Mouse (Mus musculus): ENCODE results near the gene Exoc6b. TPM values are rescaled to one million over a fixed set of nuclear protein-coding genes. Genes with fewer than 3 reads are reported as not detected.
A peak's percentile ranks its signal among the peaks of the same experiment; 100 is the strongest.

Exoc6b gene
- polyA plus RNA-seq, 1 experiment = 7.7 TPM

DNA sequence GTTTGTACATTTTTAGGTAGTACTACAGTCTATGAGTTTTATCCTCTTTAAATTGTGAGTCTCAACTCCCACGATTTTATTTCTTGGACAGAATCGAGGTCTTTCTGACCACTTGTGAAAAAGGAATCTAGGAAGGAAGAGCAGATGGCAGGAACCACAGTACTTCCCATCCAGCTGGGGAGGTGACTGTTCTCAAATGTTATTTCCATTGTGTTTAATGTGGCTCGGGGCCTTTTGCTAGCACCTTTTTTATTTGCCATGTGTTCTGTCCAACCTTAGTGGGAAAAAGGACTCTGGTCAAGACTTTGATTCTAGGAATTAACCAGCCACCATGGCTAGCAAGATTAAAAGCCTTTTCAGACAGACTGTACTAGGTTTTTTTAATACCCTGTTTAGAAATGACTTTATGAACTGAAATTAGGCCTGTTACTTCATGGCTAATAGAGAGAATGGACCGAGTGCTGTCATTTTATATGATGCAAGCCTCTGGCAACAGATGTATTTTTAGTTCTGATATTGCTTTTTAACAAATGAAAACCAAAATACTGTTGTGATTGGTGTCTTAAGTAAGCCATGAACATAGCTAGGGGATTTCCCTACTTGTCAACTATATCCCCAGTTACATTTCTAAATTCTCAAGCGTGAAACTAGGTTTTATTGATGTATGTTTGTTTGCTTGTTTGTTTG is 104.4 kb downstream of the Exoc6b start:
- TF ChIP-seq MYOD1 (IDR thresholded peaks at IDR 0.05; ENCODE audit: control insufficient read depth, insufficient read length, low read depth) (no peak), FOSL1 (IDR thresholded peaks at IDR 0.05; ENCODE audit: insufficient read depth, low read length, poor library complexity, severe bottlenecking) (no peak)
- Histone ChIP-seq H3K4me3 (ENCODE audit: insufficient read depth, poor library complexity, severe bottlenecking) (no peak overlapping the region), H3K36me3 (ENCODE audit: control insufficient read depth, insufficient read depth) (no peaks in the 10 kb centered on the region), H3K79me2 (ENCODE audit: control insufficient read depth, insufficient read depth) (no peaks in the 10 kb centered on the region), H3ac (ENCODE audit: control insufficient read depth, insufficient read length, low read depth) (no peak overlapping the region), H3K79me3 (ENCODE audit: low read depth) (no peaks in the 10 kb centered on the region), H3K27me3 (ENCODE audit: control insufficient read depth, insufficient read depth, insufficient read length) (no peaks in the 10 kb centered on the region)

GRCm38 (mm10) chr6:84963044-84963443 is 106.3 kb downstream of the Exoc6b start:
- TF ChIP-seq FOSL1 (IDR thresholded peaks at IDR 0.05; ENCODE audit: insufficient read depth, low read length, poor library complexity, severe bottlenecking) (no peak), CTCF (IDR thresholded peaks at IDR 0.05; ENCODE audit: control insufficient read depth, insufficient read depth, insufficient read length) (no peak), MYOG (IDR thresholded peaks at IDR 0.05; ENCODE audit: control insufficient read depth, extremely low read depth, insufficient read length) (no peak), CEBPB (IDR thresholded peaks at IDR 0.05; ENCODE audit: low read depth) (no peak), MAX (IDR thresholded peaks at IDR 0.05) (no peak), MYOD1 (IDR thresholded peaks at IDR 0.05; ENCODE audit: control insufficient read depth, insufficient read length, low read depth) (no peak), USF1 (IDR thresholded peaks at IDR 0.05; ENCODE audit: low read depth) (no peak)
- Histone ChIP-seq H3K36me3 (ENCODE audit: control insufficient read depth, insufficient read depth) (no peaks in the 10 kb centered on the region), H3K79me2 (ENCODE audit: control insufficient read depth, insufficient read depth) (no peaks in the 10 kb centered on the region), H3ac (ENCODE audit: control insufficient read depth, insufficient read length, low read depth) (no peak overlapping the region), H3K4me3 (ENCODE audit: insufficient read depth, poor library complexity, severe bottlenecking) (no peak overlapping the region), H3K27me3 (ENCODE audit: control insufficient read depth, insufficient read depth, insufficient read length) (no peaks in the 10 kb centered on the region), H3K79me3 (ENCODE audit: low read depth) (no peaks in the 10 kb centered on the region)

GRCm38 (mm10) chr6:84961763-84962162 is 107.5 kb downstream of the Exoc6b start:
- no peaks in the 10 kb centered on the region for H3K36me3 ChIP-seq (ENCODE audit: control insufficient read depth, insufficient read depth)
- H3K4me3 ChIP-seq (ENCODE audit: insufficient read depth, poor library complexity, severe bottlenecking) = no peak overlapping the region
- H3K79me3 ChIP-seq (ENCODE audit: low read depth) = no peaks in the 10 kb centered on the region
- no peak for TF ChIP-seq CEBPB (IDR thresholded peaks at IDR 0.05; ENCODE audit: low read depth)
- TF ChIP-seq MYOD1 (IDR thresholded peaks at IDR 0.05; ENCODE audit: control insufficient read depth, insufficient read length, low read depth) = no peak
- TF ChIP-seq MAX (IDR thresholded peaks at IDR 0.05) = no peak
- TF ChIP-seq MYOG (IDR thresholded peaks at IDR 0.05; ENCODE audit: control insufficient read depth, extremely low read depth, insufficient read length) = no peak
- no peaks in the 10 kb centered on the region for H3K79me2 ChIP-seq (ENCODE audit: control insufficient read depth, insufficient read depth)
- no peak overlapping the region for H3ac ChIP-seq (ENCODE audit: control insufficient read depth, insufficient read length, low read depth)
- H3K27me3 ChIP-seq (ENCODE audit: control insufficient read depth, insufficient read depth, insufficient read length) = no peaks in the 10 kb centered on the region

- TF ChIP-seq MYOG (IDR thresholded peaks at IDR 0.05; ENCODE audit: control insufficient read depth, extremely low read depth, insufficient read length) (no peak), FOSL1 (IDR thresholded peaks at IDR 0.05; ENCODE audit: insufficient read depth, low read length, poor library complexity, severe bottlenecking) (no peak), CTCF (IDR thresholded peaks at IDR 0.05; ENCODE audit: control insufficient read depth, insufficient read depth, insufficient read length) (no peak), MYOD1 (IDR thresholded peaks at IDR 0.05; ENCODE audit: control insufficient read depth, insufficient read length, low read depth) (no peak), USF1 (IDR thresholded peaks at IDR 0.05; ENCODE audit: low read depth) (no peak), MAX (IDR thresholded peaks at IDR 0.05) (no peak), CEBPB (IDR thresholded peaks at IDR 0.05; ENCODE audit: low read depth) (no peak)
Observed at GRCm38 (mm10) chr6:84959520-84959919, 109.8 kb downstream of the Exoc6b start.

DNA sequence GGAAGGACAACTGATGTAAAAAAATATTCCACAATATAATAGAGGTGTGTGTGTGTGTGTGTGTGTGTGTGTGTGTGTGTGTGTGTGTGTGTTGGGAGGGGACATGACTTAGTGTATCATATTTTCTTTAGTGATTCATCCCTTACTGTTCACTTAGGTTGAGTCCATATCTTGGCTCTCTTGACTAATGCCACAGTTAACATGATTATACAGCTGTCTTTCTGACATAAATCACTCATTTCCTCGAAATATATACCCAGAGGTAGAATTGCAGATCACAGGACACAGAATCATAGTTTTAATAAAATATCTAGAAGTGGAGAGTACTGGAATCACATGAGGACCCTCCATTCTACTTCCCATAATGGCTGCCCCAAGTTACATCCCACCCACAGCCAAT is 117.7 kb downstream of the Exoc6b start:
- Histone ChIP-seq H3K27me3 (ENCODE audit: control insufficient read depth, insufficient read depth, insufficient read length) (no peaks in the 10 kb centered on the region), H3K36me3 (ENCODE audit: control insufficient read depth, insufficient read depth) (no peaks in the 10 kb centered on the region), H3ac (ENCODE audit: control insufficient read depth, insufficient read length, low read depth) (no peak overlapping the region), H3K79me3 (ENCODE audit: low read depth) (no peaks in the 10 kb centered on the region), H3K4me3 (ENCODE audit: insufficient read depth, poor library complexity, severe bottlenecking) (no peak overlapping the region), H3K79me2 (ENCODE audit: control insufficient read depth, insufficient read depth) (peaks cover 7% of the 10 kb centered on the region)
- no peak for TF ChIP-seq CEBPB (IDR thresholded peaks at IDR 0.05; ENCODE audit: low read depth)
- peak; percentile 91 for TF ChIP-seq MYOD1 (IDR thresholded peaks at IDR 0.05; ENCODE audit: control insufficient read depth, insufficient read length, low read depth)
- TF ChIP-seq FOSL1 (IDR thresholded peaks at IDR 0.05; ENCODE audit: insufficient read depth, low read length, poor library complexity, severe bottlenecking) = peak; percentile 9

More at GRCm38 (mm10) chr6:84959520-84959919, 109.8 kb downstream of the Exoc6b start:
- H3K79me2 ChIP-seq (ENCODE audit: control insufficient read depth, insufficient read depth) = no peaks in the 10 kb centered on the region
- H3K36me3 ChIP-seq (ENCODE audit: control insufficient read depth, insufficient read depth) = no peaks in the 10 kb centered on the region
- H3K79me3 ChIP-seq (ENCODE audit: low read depth) = no peaks in the 10 kb centered on the region
- H3K4me3 ChIP-seq (ENCODE audit: insufficient read depth, poor library complexity, severe bottlenecking) = no peak overlapping the region
- H3ac ChIP-seq (ENCODE audit: control insufficient read depth, insufficient read length, low read depth) = no peak overlapping the region
- H3K27me3 ChIP-seq (ENCODE audit: control insufficient read depth, insufficient read depth, insufficient read length) = no peaks in the 10 kb centered on the region

DNA sequence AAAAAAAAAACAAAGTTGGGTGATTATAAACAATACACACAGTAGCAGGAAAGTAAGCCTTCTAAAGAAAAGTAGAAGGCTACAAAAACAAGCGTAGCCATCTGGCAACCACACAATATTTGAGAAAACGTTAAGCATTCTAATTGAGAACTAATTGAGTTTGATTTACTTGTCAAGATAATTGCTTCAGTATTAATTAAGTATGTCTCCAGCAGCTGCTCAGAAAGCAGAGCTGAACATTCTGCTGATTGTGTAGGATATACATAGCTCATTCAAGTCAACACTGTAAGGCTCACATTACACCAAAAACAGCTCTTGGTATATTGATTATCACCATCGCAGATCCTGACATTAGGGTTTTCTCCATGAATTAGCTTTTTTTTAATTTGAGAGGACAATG is 122.7 kb downstream of the Exoc6b start:
- no peaks in the 10 kb centered on the region for H3K79me2 ChIP-seq (ENCODE audit: control insufficient read depth, insufficient read depth)
- no peaks in the 10 kb centered on the region for H3K27me3 ChIP-seq (ENCODE audit: control insufficient read depth, insufficient read depth, insufficient read length)

More for the DNA sequence above, 122.7 kb downstream of the Exoc6b start:
- Histone ChIP-seq H3K36me3 (ENCODE audit: control insufficient read depth, insufficient read depth) (no peaks in the 10 kb centered on the region), H3ac (ENCODE audit: control insufficient read depth, insufficient read length, low read depth) (no peak overlapping the region), H3K4me3 (ENCODE audit: insufficient read depth, poor library complexity, severe bottlenecking) (no peak overlapping the region), H3K79me3 (ENCODE audit: low read depth) (no peaks in the 10 kb centered on the region)
- TF ChIP-seq USF1 (IDR thresholded peaks at IDR 0.05; ENCODE audit: low read depth) (no peak), FOSL1 (IDR thresholded peaks at IDR 0.05; ENCODE audit: insufficient read depth, low read length, poor library complexity, severe bottlenecking) (no peak), MYOG (IDR thresholded peaks at IDR 0.05; ENCODE audit: control insufficient read depth, extremely low read depth, insufficient read length) (no peak), MYOD1 (IDR thresholded peaks at IDR 0.05; ENCODE audit: control insufficient read depth, insufficient read length, low read depth) (no peak), MAX (IDR thresholded peaks at IDR 0.05) (no peak)
